Mouse (Mus musculus): Measurements from ENCODE around the gene Tcf7l2. TPM values are rescaled to one million over a fixed set of nuclear protein-coding genes. Genes with fewer than 3 reads are reported as not detected.

Tcf7l2 gene
- polyA plus RNA-seq, 1 experiment from 2014 or later, result 57.1 TPM

DNA sequence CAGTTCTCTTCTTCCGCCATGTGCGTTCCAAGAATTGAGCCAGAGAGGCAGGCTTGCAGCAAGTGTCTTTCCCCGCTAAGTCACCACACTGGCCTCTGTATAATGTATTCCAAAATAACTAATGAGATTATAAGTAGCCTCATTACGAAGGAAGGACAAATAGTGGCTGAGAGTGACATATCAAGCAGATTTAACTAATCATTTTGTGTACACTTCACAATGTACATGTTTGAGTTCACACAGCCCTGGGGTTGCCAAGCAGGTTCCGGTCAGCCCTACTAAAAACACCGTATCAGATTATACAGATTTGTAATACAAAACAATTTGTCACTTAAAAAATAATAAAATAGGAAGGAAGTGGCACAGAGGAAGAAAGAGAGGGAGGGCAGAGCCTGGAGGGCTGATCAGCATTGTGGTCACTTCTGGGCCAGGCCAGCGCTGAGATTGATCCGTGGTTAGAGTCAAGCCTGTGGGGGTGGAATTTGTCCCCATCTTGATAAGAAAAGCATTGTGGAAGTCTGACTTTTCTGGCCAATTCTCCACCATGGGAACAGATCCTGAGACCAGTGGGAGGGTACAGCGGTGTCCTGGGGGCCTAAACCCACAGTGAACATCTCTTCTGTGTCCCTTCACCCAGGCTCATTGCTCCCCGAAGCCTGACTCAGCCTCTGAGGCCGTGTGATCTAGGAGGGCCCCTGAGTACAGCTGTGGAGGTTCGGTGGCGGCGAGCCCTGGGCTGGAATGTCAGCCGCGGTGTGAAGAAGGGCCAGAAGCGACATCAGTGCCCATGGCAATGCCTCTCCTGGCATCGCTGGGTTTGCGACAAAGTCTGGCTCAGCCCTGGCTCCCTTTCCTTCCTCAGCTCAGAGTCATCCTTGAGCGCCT is 21.9 kb upstream of the Tcf7l2 start:
- H3K4me2 ChIP-seq (ENCODE audit: low read depth, low read length), result no peak overlapping the region

GRCm38 (mm10) chr19:55720409-55721092 is 21.1 kb upstream of the Tcf7l2 start:
- Histone ChIP-seq H3K9ac (ENCODE audit: low read depth, low read length) (no peak overlapping the region), H3K4me3 (ENCODE audit: low read length) (no peak overlapping the region), H3K9me3 (ENCODE audit: control insufficient read depth, low read length) (0 out of 2 replicates have a peak, but pooled peaks cover 4% of the 10 kb centered on the region), H3K36me3 (ENCODE audit: control insufficient read depth, insufficient read depth, low read length) (no peaks in the 10 kb centered on the region), H3K4me1 (ENCODE audit: control insufficient read depth, insufficient read depth, low read length) (peaks cover 12% of the 10 kb centered on the region; the same call in 1 of the 2 replicates), H3K27ac (ENCODE audit: low read length) (no peak overlapping the region), H3K27me3 (replicated peaks; ENCODE audit: control insufficient read depth, insufficient read depth, low read length) (no peaks in the 10 kb centered on the region), H3K4me2 (ENCODE audit: low read depth, low read length) (no peak overlapping the region)
- 76% methylated on average over 16 of the region's 16 CpGs for WGBS
- no peak for ATAC-seq

More for the DNA sequence above, 21.9 kb upstream of the Tcf7l2 start:
- 0 out of 2 replicates have a peak, but pooled peaks cover under 1% of the 10 kb centered on the region for H3K9me3 ChIP-seq (ENCODE audit: control insufficient read depth, low read length)
- no peaks in the 10 kb centered on the region for H3K36me3 ChIP-seq (ENCODE audit: control insufficient read depth, insufficient read depth, low read length)
- no peak overlapping the region for H3K27ac ChIP-seq (ENCODE audit: low read length)
- ATAC-seq, result no peak
- no peaks in the 10 kb centered on the region for H3K27me3 ChIP-seq (replicated peaks; ENCODE audit: control insufficient read depth, insufficient read depth, low read length)
- H3K9ac ChIP-seq (ENCODE audit: low read depth, low read length), result no peak overlapping the region
- H3K4me3 ChIP-seq (ENCODE audit: low read length), result no peak overlapping the region
- WGBS, result 76% methylated on average over 20 of the region's 20 CpGs
- H3K4me1 ChIP-seq (ENCODE audit: control insufficient read depth, insufficient read depth, low read length), result peaks cover 12% of the 10 kb centered on the region; the same call in 1 of the 2 replicates

DNA sequence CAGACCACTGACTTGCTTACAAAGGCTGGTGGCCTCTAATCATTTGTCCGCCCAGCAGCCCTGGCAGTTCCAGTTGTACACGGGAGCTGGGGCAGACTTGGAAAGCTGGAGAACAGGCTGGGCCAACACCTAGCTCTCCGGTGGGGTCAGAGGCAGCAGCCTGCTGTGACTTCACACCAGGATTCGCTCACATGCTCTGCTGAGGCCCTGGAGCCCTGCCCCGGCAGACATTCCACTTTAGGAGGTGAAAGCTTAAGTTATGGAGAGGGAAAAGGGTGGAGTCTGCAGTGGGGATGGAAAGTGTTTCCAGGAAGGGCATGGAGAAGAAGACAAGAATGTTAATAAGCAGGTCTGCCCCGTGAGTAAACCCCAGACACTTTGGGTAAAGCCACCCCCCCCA is 19.2 kb upstream of the Tcf7l2 start:
- ATAC-seq, result peak; percentile 65
- Histone ChIP-seq H3K9me3 (ENCODE audit: control insufficient read depth, low read length) (0 out of 2 replicates have a peak, but pooled peaks cover 4% of the 10 kb centered on the region), H3K27ac (ENCODE audit: low read length) (peak overlapping the region; percentile 33; the same call in 1 of the 2 replicates), H3K9ac (ENCODE audit: low read depth, low read length) (0 out of 2 replicates have a peak overlapping the region, but pooled peaks have one; percentile 19), H3K4me2 (ENCODE audit: low read depth, low read length) (0 out of 2 replicates have a peak overlapping the region, but pooled peaks have one; percentile 5), H3K27me3 (replicated peaks; ENCODE audit: control insufficient read depth, insufficient read depth, low read length) (no peaks in the 10 kb centered on the region), H3K36me3 (ENCODE audit: control insufficient read depth, insufficient read depth, low read length) (no peaks in the 10 kb centered on the region), H3K4me1 (ENCODE audit: control insufficient read depth, insufficient read depth, low read length) (peaks cover 12% of the 10 kb centered on the region; the same call in 1 of the 2 replicates), H3K4me3 (ENCODE audit: low read length) (no peak overlapping the region)
- 24% methylated on average over 6 of the region's 6 CpGs for WGBS

DNA sequence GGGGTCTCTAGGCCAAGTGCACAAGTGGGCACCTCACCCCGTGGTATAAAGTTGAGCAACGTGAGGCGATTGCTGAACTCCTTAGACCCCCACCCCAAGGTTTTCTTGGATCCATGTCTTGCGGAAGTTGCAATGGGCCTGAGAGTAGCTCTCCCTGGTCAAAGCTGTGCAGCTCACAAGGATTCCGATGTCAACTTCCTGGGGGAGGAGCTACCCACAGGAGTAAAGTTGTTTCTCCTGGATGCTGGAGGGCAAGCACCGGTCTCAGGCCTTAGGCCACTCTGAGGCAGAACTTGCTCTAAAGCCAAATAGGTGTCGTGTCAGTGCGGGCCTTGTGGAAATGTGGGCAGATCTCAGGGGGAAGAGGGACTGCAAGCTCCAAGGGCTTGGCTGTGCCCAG is 12.2 kb upstream of the Tcf7l2 start:
- ATAC-seq, result no peak
- WGBS, result 72% methylated on average over 8 of the region's 8 CpGs
- peaks cover 7% of the 10 kb centered on the region for H3K4me1 ChIP-seq (ENCODE audit: control insufficient read depth, insufficient read depth, low read length)
- H3K27me3 ChIP-seq (replicated peaks; ENCODE audit: control insufficient read depth, insufficient read depth, low read length), result no peaks in the 10 kb centered on the region
- 0 out of 2 replicates have a peak, but pooled peaks cover 4% of the 10 kb centered on the region for H3K9me3 ChIP-seq (ENCODE audit: control insufficient read depth, low read length)
- no peak overlapping the region for H3K9ac ChIP-seq (ENCODE audit: low read depth, low read length)
- H3K4me3 ChIP-seq (ENCODE audit: low read length), result no peak overlapping the region
- H3K4me2 ChIP-seq (ENCODE audit: low read depth, low read length), result no peak overlapping the region
- no peak overlapping the region for H3K27ac ChIP-seq (ENCODE audit: low read length)
- H3K36me3 ChIP-seq (ENCODE audit: control insufficient read depth, insufficient read depth, low read length), result no peaks in the 10 kb centered on the region

DNA sequence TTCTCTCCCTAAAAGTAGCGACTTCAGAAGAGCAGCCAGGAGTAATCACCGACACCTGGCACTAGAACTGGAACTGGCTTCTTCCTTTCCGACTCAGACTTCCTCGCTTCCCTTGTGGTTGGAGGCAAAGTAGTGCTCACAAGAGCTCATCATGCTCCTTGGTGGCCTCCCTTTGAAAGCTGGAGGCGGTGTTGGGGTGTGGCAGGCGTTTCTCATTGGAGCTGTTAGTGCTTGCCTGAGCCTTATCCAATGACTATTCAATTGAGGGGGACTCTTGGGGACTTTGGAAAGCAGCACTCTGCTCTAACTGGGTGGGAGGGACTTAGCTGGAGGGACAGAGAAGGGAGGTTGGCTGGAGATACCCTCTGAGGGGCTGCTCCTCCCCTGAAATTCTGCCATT is 9.1 kb upstream of the Tcf7l2 start:
- Histone ChIP-seq H3K9me3 (ENCODE audit: control insufficient read depth, low read length) (no peaks in the 10 kb centered on the region), H3K27ac (ENCODE audit: low read length) (peak overlapping the region; percentile 81), H3K27me3 (replicated peaks; ENCODE audit: control insufficient read depth, insufficient read depth, low read length) (no peaks in the 10 kb centered on the region), H3K9ac (ENCODE audit: low read depth, low read length) (0 out of 2 replicates have a peak overlapping the region, but pooled peaks have one; percentile 20), H3K4me1 (ENCODE audit: control insufficient read depth, insufficient read depth, low read length) (peaks cover 13% of the 10 kb centered on the region), H3K36me3 (ENCODE audit: control insufficient read depth, insufficient read depth, low read length) (no peaks in the 10 kb centered on the region), H3K4me3 (ENCODE audit: low read length) (no peak overlapping the region), H3K4me2 (ENCODE audit: low read depth, low read length) (peak overlapping the region; percentile 2; the same call in 1 of the 2 replicates)
- WGBS, result 31% methylated on average over 6 of the region's 6 CpGs
- peak; percentile 88 for ATAC-seq

GRCm38 (mm10) chr19:55732994-55733393 is 8.6 kb upstream of the Tcf7l2 start:
- no peak overlapping the region for H3K4me3 ChIP-seq (ENCODE audit: low read length)
- 21% methylated on average over 3 of the region's 3 CpGs for WGBS
- H3K4me1 ChIP-seq (ENCODE audit: control insufficient read depth, insufficient read depth, low read length), result peaks cover 13% of the 10 kb centered on the region
- H3K27ac ChIP-seq (ENCODE audit: low read length), result peak overlapping the region; percentile 81
- no peaks in the 10 kb centered on the region for H3K27me3 ChIP-seq (replicated peaks; ENCODE audit: control insufficient read depth, insufficient read depth, low read length)
- 0 out of 2 replicates have a peak overlapping the region, but pooled peaks have one; percentile 5 for H3K4me2 ChIP-seq (ENCODE audit: low read depth, low read length)
- no peaks in the 10 kb centered on the region for H3K36me3 ChIP-seq (ENCODE audit: control insufficient read depth, insufficient read depth, low read length)
- peak; percentile 93 for ATAC-seq
- H3K9me3 ChIP-seq (ENCODE audit: control insufficient read depth, low read length), result no peaks in the 10 kb centered on the region
- no peak overlapping the region for H3K9ac ChIP-seq (ENCODE audit: low read depth, low read length)

GRCm38 (mm10) chr19:55736016-55736415 is 5.6 kb upstream of the Tcf7l2 start:
- ATAC-seq, result no peak
- Histone ChIP-seq H3K9me3 (ENCODE audit: control insufficient read depth, low read length) (no peaks in the 10 kb centered on the region), H3K36me3 (ENCODE audit: control insufficient read depth, insufficient read depth, low read length) (no peaks in the 10 kb centered on the region), H3K4me3 (ENCODE audit: low read length) (no peak overlapping the region), H3K27me3 (replicated peaks; ENCODE audit: control insufficient read depth, insufficient read depth, low read length) (no peaks in the 10 kb centered on the region), H3K4me2 (ENCODE audit: low read depth, low read length) (no peak overlapping the region), H3K9ac (ENCODE audit: low read depth, low read length) (no peak overlapping the region), H3K4me1 (ENCODE audit: control insufficient read depth, insufficient read depth, low read length) (peaks cover 25% of the 10 kb centered on the region), H3K27ac (ENCODE audit: low read length) (no peak overlapping the region; the same call in 1 of the 2 replicates)
- WGBS, result 53% methylated on average over 6 of the region's 6 CpGs

- Histone ChIP-seq H3K4me2 (ENCODE audit: low read depth, low read length) (no peak overlapping the region), H3K27ac (ENCODE audit: low read length) (no peak overlapping the region), H3K36me3 (ENCODE audit: control insufficient read depth, insufficient read depth, low read length) (no peaks in the 10 kb centered on the region), H3K4me1 (ENCODE audit: control insufficient read depth, insufficient read depth, low read length) (peaks cover 18% of the 10 kb centered on the region), H3K9ac (ENCODE audit: low read depth, low read length) (no peak overlapping the region), H3K4me3 (ENCODE audit: low read length) (no peak overlapping the region), H3K9me3 (ENCODE audit: control insufficient read depth, low read length) (no peaks in the 10 kb centered on the region), H3K27me3 (replicated peaks; ENCODE audit: control insufficient read depth, insufficient read depth, low read length) (no peaks in the 10 kb centered on the region)
- WGBS, result 40% methylated on average over 4 of the region's 4 CpGs
- ATAC-seq, result no peak
Measured at GRCm38 (mm10) chr19:55739713-55740112, 1.9 kb upstream of the Tcf7l2 start.

Measured in intestine, embryonic 16.5 days (tissue).